Mouse (Mus musculus) thymus, adult 2 months (tissue): Measurements from ENCODE around the gene Ranbp6. TPM values are rescaled to one million over a fixed set of nuclear protein-coding genes. Genes with fewer than 3 reads are reported as not detected.

Source experiments
- DNase-seq: peaks from one replicate; pipeline ENCODE4 v3.0.0; 2021
- H3K27ac ChIP-seq: fragments of 200-500 bp; 2 replicates; pipeline ENCODE4 v1.5.1; 2012; ENCODE audit warnings: low read length, control low read depth; ENCODE audit not compliant: control insufficient read depth, insufficient read depth
- H3K27me3 ChIP-seq: fragments of 200-500 bp; 2 replicates; pipeline ENCODE4 v1.6.1; 2012; ENCODE audit warnings: mild to moderate bottlenecking, low read length, moderate library complexity, mixed read lengths; ENCODE audit not compliant: control insufficient read depth, insufficient read depth
- H3K36me3 ChIP-seq: fragments of 200-500 bp; 2 replicates; pipeline ENCODE4 v1.6.1; 2012; ENCODE audit warnings: mild to moderate bottlenecking, low read length, moderate library complexity; ENCODE audit not compliant: control insufficient read depth, insufficient read depth
- H3K4me1 ChIP-seq: fragments of 200-500 bp; replicated peaks from 2 replicates; pipeline ENCODE4 v1.6.1; 2012; ENCODE audit warnings: low read length; ENCODE audit not compliant: control insufficient read depth, insufficient read depth
- H3K4me3 ChIP-seq: fragments of 200-500 bp; 2 replicates; pipeline ENCODE4 v1.5.1; 2012; ENCODE audit warnings: mild to moderate bottlenecking, low read length, control low read depth, moderate library complexity; ENCODE audit not compliant: control insufficient read depth, insufficient read depth
- CTCF ChIP-seq: fragments of 200-500 bp; IDR thresholded peaks from 2 replicates; pipeline ENCODE4 v1.5.1; 2012; ENCODE audit warnings: mild to moderate bottlenecking, control low read depth, low read length, moderate library complexity, borderline replicate concordance; ENCODE audit not compliant: control insufficient read depth, poor library complexity, insufficient read depth; ENCODE audit errors: extremely low read depth
- POLR2A ChIP-seq: fragments of 200-500 bp; IDR thresholded peaks from 2 replicates; pipeline ENCODE4 v1.6.1; 2012; ENCODE audit warnings: mild to moderate bottlenecking, low read length, control low read depth, moderate library complexity; ENCODE audit not compliant: control insufficient read depth, poor library complexity, insufficient read depth; ENCODE audit errors: extremely low read depth
- WGBS: fragments of 180-500 bp; shearing (Covaris S2); methylation state at CpG from one replicate; pipeline ENCODE4 v1.1.7; 2018; 5-methylcytosine and 5-hydroxymethylcytosine counted together
- polyA plus RNA-seq: library from polyadenylated mRNA; depleted of rRNA; stranded (reverse); fragments of >200 nt; gene quantifications from 2 replicates; pipeline ENCODE4 v1.2.3, GENCODE M21; 2012; rRNA removed

Ranbp6 gene
- polyA plus RNA-seq, 1 experiment: 6.1 TPM

DNA sequence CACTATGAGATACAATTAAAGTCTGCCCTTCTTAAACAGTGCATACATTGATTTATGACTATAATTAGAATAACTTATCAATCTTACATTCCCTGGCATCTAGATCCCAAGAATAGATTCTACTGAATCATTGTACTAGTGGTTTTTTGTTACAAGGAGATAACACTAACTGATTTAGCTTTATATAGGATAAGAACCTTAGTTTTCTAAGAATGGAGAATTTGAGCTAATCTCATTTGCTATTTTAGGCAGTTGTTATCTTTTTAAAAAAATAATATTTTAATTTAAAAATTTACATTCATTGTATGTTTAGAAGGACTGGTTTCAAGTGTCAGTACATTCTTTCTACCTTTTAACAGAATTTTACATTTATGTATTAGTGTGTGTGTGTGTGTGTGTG is 24.8 kb downstream of the Ranbp6 start:
- Histone ChIP-seq H3K27me3 (no peaks in the 10 kb centered on the region), H3K4me1 (no peaks in the 10 kb centered on the region), H3K27ac (no peak overlapping the region), H3K4me3 (no peak overlapping the region), H3K36me3 (no peaks in the 10 kb centered on the region)
- DNase-seq: no peak
- TF ChIP-seq CTCF: no peak
- no peak for TF ChIP-seq POLR2A

DNA sequence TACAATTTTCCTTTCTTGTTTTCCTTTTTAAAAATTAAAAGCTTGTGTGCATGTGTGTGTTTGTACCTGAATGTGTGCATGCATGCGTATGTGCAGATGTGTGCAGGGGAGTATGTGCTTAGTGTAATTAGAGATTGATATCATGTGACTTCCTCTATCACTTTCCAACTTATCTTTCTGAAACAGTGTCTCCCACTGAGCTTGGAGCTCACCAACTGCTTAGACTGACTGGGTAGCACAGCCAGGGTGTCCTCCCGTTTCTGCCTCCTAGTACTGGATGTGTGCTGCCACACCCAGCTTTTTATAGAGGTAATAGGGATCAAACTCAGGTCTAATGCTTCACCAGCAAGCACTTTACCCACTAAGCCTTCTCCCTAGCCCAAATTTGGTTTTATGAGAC is 29.9 kb downstream of the Ranbp6 start:
- Histone ChIP-seq H3K27ac (no peak overlapping the region), H3K27me3 (no peaks in the 10 kb centered on the region), H3K36me3 (no peaks in the 10 kb centered on the region), H3K4me3 (no peak overlapping the region), H3K4me1 (no peaks in the 10 kb centered on the region)
- no peak for TF ChIP-seq CTCF
- TF ChIP-seq POLR2A: no peak
- 97% methylated on average over 2 of the region's 2 CpGs for WGBS
- no peak for DNase-seq

Other genes with a start within 250 kb of the Ranbp6 start
- 18.1 and 20.0 TPM in 2 replicates for gene Ermp1, start 164.6 kb downstream of the Ranbp6 start, polyA plus RNA-seq
- 0.27 TPM in 1 of 2 replicates, not detected in the other for gene Mlana, start 115.2 kb downstream of the Ranbp6 start, polyA plus RNA-seq
- gene 9930021J03Rik, start 7.0 kb downstream of the Ranbp6 start, polyA plus RNA-seq: 11.3 and 12.5 TPM in 2 replicates
- gene Il33, start 112.1 kb upstream of the Ranbp6 start, polyA plus RNA-seq: 2.5 and 3.3 TPM in 2 replicates
- 0.07 TPM in 1 of 2 replicates, not detected in the other for gene Trpd52l3, start 190.8 kb upstream of the Ranbp6 start, polyA plus RNA-seq
- 72.8 and 80.5 TPM in 2 replicates for gene Uhrf2, start 217.5 kb upstream of the Ranbp6 start, polyA plus RNA-seq